Mouse (Mus musculus) midbrain, postnatal 0 days (tissue): Measurements from ENCODE around the gene Rora. TPM values are rescaled to one million over a fixed set of nuclear protein-coding genes. Genes with fewer than 3 reads are reported as not detected.

Experiments
- ATAC-seq: fragments of 200-750 bp; cut with Nextera tagmentation; 2 replicates; pipeline ENCODE4 v1.8.0; 2017; ENCODE audit warnings: moderate number of reproducible peaks, mild to moderate bottlenecking, moderate TSS enrichment, moderate library complexity; ENCODE audit not compliant: low FRiP score
- DNase-seq: peaks from one replicate; pipeline ENCODE4 v3.0.0-alpha.2; 2015; ENCODE audit warnings: low spot score
- H3K27ac ChIP-seq: fragments of 300-500 bp; sonication (generic); 2 replicates; pipeline ENCODE4 v1.5.1; 2014; ENCODE audit warnings: low read depth, mild to moderate bottlenecking, low read length, mixed read lengths
- H3K27me3 ChIP-seq: fragments of 300-500 bp; sonication (generic); 2 replicates; pipeline ENCODE4 v1.6.1; 2014; ENCODE audit warnings: low read length, control low read depth, mixed read lengths; ENCODE audit not compliant: insufficient read depth
- H3K36me3 ChIP-seq: fragments of 300-500 bp; sonication (generic); 2 replicates; pipeline ENCODE4 v1.6.1; 2014; ENCODE audit warnings: low read length, control low read depth, mixed read lengths; ENCODE audit not compliant: insufficient read depth
- H3K4me1 ChIP-seq: fragments of 300-500 bp; sonication (generic); 2 replicates; pipeline ENCODE4 v1.6.1; 2014; ENCODE audit warnings: mild to moderate bottlenecking, control low read depth, antibody characterized with exemption, low read length, mixed read lengths; ENCODE audit not compliant: insufficient read depth
- H3K4me2 ChIP-seq: fragments of 300-500 bp; sonication (generic); 2 replicates; pipeline ENCODE4 v1.6.1; 2014; ENCODE audit warnings: low read depth, mild to moderate bottlenecking, low read length, mixed read lengths; ENCODE audit not compliant: poor library complexity, severe bottlenecking
- H3K4me3 ChIP-seq: fragments of 300-500 bp; sonication (generic); 2 replicates; pipeline ENCODE4 v1.5.1; 2014; ENCODE audit warnings: low read depth, mild to moderate bottlenecking, low read length, moderate library complexity
- H3K9ac ChIP-seq: fragments of 300-500 bp; sonication (generic); replicated peaks from 2 replicates; pipeline ENCODE4 v1.6.1; 2014; ENCODE audit warnings: mild to moderate bottlenecking, low read length, moderate library complexity, mixed read lengths; ENCODE audit not compliant: poor library complexity, severe bottlenecking
- H3K9me3 ChIP-seq: fragments of 300-500 bp; sonication (generic); 2 replicates; pipeline ENCODE4 v1.6.1; 2016; ENCODE audit warnings: low read length, control low read depth
- CTCF ChIP-seq: IDR thresholded peaks from 2 replicates; pipeline ENCODE4 v1.5.1; 2016; ENCODE audit warnings: antibody characterized with exemption, mild to moderate bottlenecking
- WGBS: fragments of 180-500 bp; shearing (Covaris S2); extraction: QIAGEN DNeasy Blood & Tissue Kit; methylation state at CpG from one replicate; pipeline ENCODE4 v1.1.7; 2014; 5-methylcytosine and 5-hydroxymethylcytosine counted together
- polyA plus RNA-seq: library from polyadenylated mRNA; unstranded; fragments of >200 nt; fragmentation: Nextera tagmentation; extraction: Ambion mirVana; gene quantifications from 2 replicates; pipeline ENCODE4 v1.2.1, GENCODE M21; 2015
- total RNA-seq: library from RNA; depleted of rRNA; stranded (reverse); fragments of >200 nt; gene quantifications from 2 replicates; pipeline ENCODE4 v1.2.3, GENCODE M21; 2014

Rora gene
- total and polyA plus RNA-seq, 2 experiments from 2014 or later = 28.2 to 49.6 TPM

- 68% methylated on average over 2 of the region's 2 CpGs for WGBS
- no peak for DNase-seq
- Histone ChIP-seq H3K27ac (no peak overlapping the region), H3K27me3 (no peaks in the 10 kb centered on the region), H3K4me1 (peaks cover 5% of the 10 kb centered on the region; the same call in 1 of the 2 replicates), H3K9me3 (no peaks in the 10 kb centered on the region), H3K4me3 (no peak overlapping the region), H3K9ac (no peak overlapping the region), H3K4me2 (no peak overlapping the region), H3K36me3 (no peaks in the 10 kb centered on the region)
- ATAC-seq = no peak
- TF ChIP-seq CTCF = no peak
Measured at GRCm38 (mm10) chr9:69116740-69117139, 463.2 kb downstream of the Rora start.

- peak; percentile 32 for DNase-seq
- no peak for TF ChIP-seq CTCF
- no peak for ATAC-seq
Measured at GRCm38 (mm10) chr9:69121117-69121740, 467.6 kb downstream of the Rora start.

GRCm38 (mm10) chr9:69125011-69125786 is 471.6 kb downstream of the Rora start:
- 12% methylated on average over 22 of the region's 22 CpGs for WGBS
- TF ChIP-seq CTCF = no peak
- ATAC-seq (no peak), DNase-seq (no peak)
- peak overlapping the region; percentile 15 for H3K4me3 ChIP-seq
- H3K4me1 ChIP-seq = no peaks in the 10 kb centered on the region
- H3K27me3 ChIP-seq = no peaks in the 10 kb centered on the region
- no peaks in the 10 kb centered on the region for H3K36me3 ChIP-seq
- H3K9me3 ChIP-seq = no peaks in the 10 kb centered on the region
- peak overlapping the region; percentile 50 for H3K4me2 ChIP-seq
- no peak overlapping the region for H3K9ac ChIP-seq
- no peak overlapping the region for H3K27ac ChIP-seq

More at GRCm38 (mm10) chr9:69121117-69121740, 467.6 kb downstream of the Rora start:
- Histone ChIP-seq H3K9ac (no peak overlapping the region), H3K36me3 (no peaks in the 10 kb centered on the region), H3K4me2 (no peak overlapping the region), H3K27me3 (no peaks in the 10 kb centered on the region), H3K9me3 (no peaks in the 10 kb centered on the region), H3K27ac (no peak overlapping the region; the same call in 1 of the 2 replicates), H3K4me1 (no peaks in the 10 kb centered on the region), H3K4me3 (no peak overlapping the region)
- 50% methylated on average over 12 of the region's 12 CpGs for WGBS

GRCm38 (mm10) chr9:69125787-69126161 is 472.2 kb downstream of the Rora start:
- H3K4me2 ChIP-seq = peak overlapping the region; percentile 50
- no peak overlapping the region for H3K9ac ChIP-seq
- peak overlapping the region; percentile 15; the same call in 1 of the 2 replicates for H3K4me3 ChIP-seq
- no peak for DNase-seq
- no peak for ATAC-seq
- H3K27ac ChIP-seq = no peak overlapping the region
- 37% methylated on average over 7 of the region's 7 CpGs for WGBS
- H3K36me3 ChIP-seq = no peaks in the 10 kb centered on the region
- H3K4me1 ChIP-seq = no peaks in the 10 kb centered on the region
- no peaks in the 10 kb centered on the region for H3K27me3 ChIP-seq
- TF ChIP-seq CTCF = no peak
- no peaks in the 10 kb centered on the region for H3K9me3 ChIP-seq

GRCm38 (mm10) chr9:69126595-69126994 is 473.0 kb downstream of the Rora start:
- no peak for TF ChIP-seq CTCF
- H3K27ac ChIP-seq = no peak overlapping the region

GRCm38 (mm10) chr9:69128335-69128734 is 474.7 kb downstream of the Rora start:
- DNase-seq (no peak), ATAC-seq (no peak)
- 91% methylated on average over 6 of the region's 6 CpGs for WGBS
- no peak overlapping the region for H3K27ac ChIP-seq
- H3K27me3 ChIP-seq = no peaks in the 10 kb centered on the region
- no peak overlapping the region for H3K9ac ChIP-seq
- H3K4me2 ChIP-seq = no peak overlapping the region
- no peak for TF ChIP-seq CTCF
- no peaks in the 10 kb centered on the region for H3K4me1 ChIP-seq
- H3K4me3 ChIP-seq = no peak overlapping the region
- no peaks in the 10 kb centered on the region for H3K9me3 ChIP-seq
- no peaks in the 10 kb centered on the region for H3K36me3 ChIP-seq

More at GRCm38 (mm10) chr9:69126595-69126994, 473.0 kb downstream of the Rora start:
- no peak for ATAC-seq
- no peaks in the 10 kb centered on the region for H3K36me3 ChIP-seq
- 95% methylated on average over 2 of the region's 2 CpGs for WGBS
- H3K4me1 ChIP-seq = no peaks in the 10 kb centered on the region
- no peaks in the 10 kb centered on the region for H3K27me3 ChIP-seq
- H3K9ac ChIP-seq = no peak overlapping the region
- DNase-seq = peak; percentile 54
- H3K9me3 ChIP-seq = no peaks in the 10 kb centered on the region
- H3K4me2 ChIP-seq = no peak overlapping the region
- H3K4me3 ChIP-seq = no peak overlapping the region
